Mouse (Mus musculus) CH12.LX (cell line): ENCODE data around the gene C1qtnf5.

Experiments used
- CTCF ChIP-seq, 2 experiments: IDR thresholded peaks in 1 of 2; conservative IDR thresholded peaks in 1 of 2; 2 replicates each; pipeline ENCODE4 v1.5.1; 2011 to 2012; ENCODE audit warnings: low read depth in 2 of 2, low read length in 2 of 2, improper control_type of control experiment in 1 of 2, inconsistent platforms in 1 of 2, mild to moderate bottlenecking in 1 of 2, moderate library complexity in 1 of 2
- E2F4 ChIP-seq: IDR thresholded peaks from 2 replicates; pipeline ENCODE4 v1.6.1; 2011; ENCODE audit warnings: low read depth, low read length, improper control_type of control experiment; ENCODE audit not compliant: insufficient replicate concordance
- EP300 ChIP-seq: IDR thresholded peaks from 2 replicates; pipeline ENCODE4 v1.6.1; 2011; ENCODE audit warnings: low read length, improper control_type of control experiment
- MAFK ChIP-seq: IDR thresholded peaks from 2 replicates; pipeline ENCODE4 v1.6.1; 2011; ENCODE audit warnings: low read length, improper control_type of control experiment; ENCODE audit not compliant: insufficient replicate concordance
- MAX ChIP-seq: IDR thresholded peaks from 2 replicates; pipeline ENCODE4 v1.6.1; 2011; ENCODE audit warnings: low read length, improper control_type of control experiment
- NRF1 ChIP-seq: IDR thresholded peaks from 2 replicates; pipeline ENCODE4 v1.6.1; 2014; ENCODE audit warnings: low read depth, mild to moderate bottlenecking, inconsistent platforms, low read length, improper control_type of control experiment, moderate library complexity
- POLR2A ChIP-seq: IDR thresholded peaks from 2 replicates; pipeline ENCODE4 v1.6.1; 2011; ENCODE audit warnings: low read depth, mild to moderate bottlenecking, improper control_type of control experiment, low read length
- UBTF ChIP-seq: IDR thresholded peaks from 2 replicates; pipeline ENCODE4 v1.6.1; 2012; ENCODE audit warnings: low read depth, mild to moderate bottlenecking, inconsistent platforms, low read length, improper control_type of control experiment, moderate library complexity

- no peak for TF ChIP-seq POLR2A
- no peak for TF ChIP-seq MAX
- no peak for TF ChIP-seq EP300
- TF ChIP-seq E2F4, result no peak
- TF ChIP-seq UBTF, result no peak
- no peak for TF ChIP-seq CTCF (conservative IDR thresholded peaks at IDR 0.05 in 1 of 2, IDR thresholded peaks at IDR 0.05 in 1 of 2; ENCODE audit: low read depth in 2 of 2, low read length in 2 of 2)
- TF ChIP-seq MAFK, result no peak
- no peak for TF ChIP-seq NRF1
Observed at GRCm38 (mm10) chr9:44104881-44105280, 2.2 kb upstream of the C1qtnf5 start.
